Mouse (Mus musculus) megakaryocyte, embryonic 14.5 days (primary cell): Measurements from ENCODE around the gene Zdhhc8.

Experiments used
- FLI1 ChIP-seq: IDR thresholded peaks from 2 replicates; pipeline ENCODE4 v1.6.1; 2012; ENCODE audit warnings: low read length, inconsistent platforms, mixed read lengths
- GATA1 ChIP-seq: IDR thresholded peaks from 3 replicates; pipeline ENCODE4 v1.6.1; 2012; ENCODE audit warnings: mixed read lengths, low read length, inconsistent platforms, borderline replicate concordance

- TF ChIP-seq GATA1 (no peak), FLI1 (no peak)
Measured at GRCm38 (mm10) chr16:18172266-18172855, 62.6 kb downstream of the Zdhhc8 start.
